Mouse (Mus musculus): Measurements from ENCODE around the gene Pcid2. TPM values are rescaled to one million over a fixed set of nuclear protein-coding genes. Genes with fewer than 3 reads are reported as not detected.
"Not testable (repeated sequence)": the region's sequence is repeated elsewhere in the genome, so short reads cannot be mapped to it uniquely, and the experiment has no call there.

Gene Pcid2
- total RNA-seq, 2 experiments from 2014 or later, result 27.8 to 30.7 TPM

DNA sequence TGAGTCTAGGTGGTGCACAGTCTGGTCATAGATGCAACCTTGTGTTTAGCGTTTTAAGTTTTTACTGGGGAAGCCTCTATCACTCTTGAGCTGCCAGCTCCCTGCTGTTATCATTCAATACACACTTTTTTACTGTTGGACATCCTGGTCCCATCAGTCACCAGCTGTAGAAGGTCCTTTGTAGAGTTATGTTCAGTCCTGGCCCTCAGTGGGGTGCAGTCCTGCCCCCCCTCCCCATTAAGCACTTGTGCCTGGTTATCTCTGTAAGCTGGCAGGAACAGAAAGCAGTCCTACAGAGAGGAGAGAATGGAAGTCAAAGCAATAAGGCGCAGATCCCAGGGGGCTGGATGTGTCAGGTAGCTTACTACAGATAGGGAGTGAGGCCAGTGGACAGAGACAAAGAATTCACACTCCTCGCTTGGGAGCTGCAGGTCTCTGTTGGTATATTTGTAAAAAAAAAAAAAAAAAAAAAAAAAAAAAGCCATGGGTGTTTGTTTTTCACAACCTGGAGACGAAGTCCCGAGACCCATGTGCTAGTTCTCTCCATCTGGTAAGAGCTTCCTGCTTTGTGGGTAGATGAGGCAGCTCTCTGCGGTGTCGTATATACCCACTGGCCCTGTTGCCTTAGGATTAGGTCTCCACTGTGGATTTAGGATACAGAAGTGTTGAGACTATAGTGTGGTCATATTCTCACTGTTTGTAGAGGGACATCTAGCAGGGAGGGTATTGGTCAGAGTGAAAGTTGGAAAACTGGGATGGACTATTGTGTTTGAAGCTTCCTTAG, 15.8 kb upstream of the Pcid2 start:
- DNase-seq (ENCODE audit: extremely low spot score in 1 of 2, low spot score in 2 of 2), result no peak
- Histone ChIP-seq H3K27ac (no peak overlapping the region), H3K4me3 (no peak overlapping the region)
- intact Hi-C loops (cut with DNase I), result no loop called here
- no peak for TF ChIP-seq CTCF (IDR thresholded peaks at IDR 0.05)

- TF ChIP-seq CTCF (IDR thresholded peaks at IDR 0.05), result no peak
- Histone ChIP-seq H3K4me3 (no peak overlapping the region), H3K27ac (no peak overlapping the region)
- intact Hi-C loops (cut with DNase I), result no loop called here
- DNase-seq (ENCODE audit: extremely low spot score in 1 of 2, low spot score in 2 of 2), result no peak
Measured at GRCm38 (mm10) chr8:13118516-13118915, 13.3 kb upstream of the Pcid2 start.

GRCm38 (mm10) chr8:13117096-13117495, 11.8 kb upstream of the Pcid2 start:
- no peak for TF ChIP-seq CTCF (IDR thresholded peaks at IDR 0.05)
- intact Hi-C loops (cut with DNase I), result no loop called here
- H3K4me3 ChIP-seq, result no peak overlapping the region
- no peak overlapping the region for H3K27ac ChIP-seq
- DNase-seq (ENCODE audit: extremely low spot score in 1 of 2, low spot score in 2 of 2), result no peak

DNA sequence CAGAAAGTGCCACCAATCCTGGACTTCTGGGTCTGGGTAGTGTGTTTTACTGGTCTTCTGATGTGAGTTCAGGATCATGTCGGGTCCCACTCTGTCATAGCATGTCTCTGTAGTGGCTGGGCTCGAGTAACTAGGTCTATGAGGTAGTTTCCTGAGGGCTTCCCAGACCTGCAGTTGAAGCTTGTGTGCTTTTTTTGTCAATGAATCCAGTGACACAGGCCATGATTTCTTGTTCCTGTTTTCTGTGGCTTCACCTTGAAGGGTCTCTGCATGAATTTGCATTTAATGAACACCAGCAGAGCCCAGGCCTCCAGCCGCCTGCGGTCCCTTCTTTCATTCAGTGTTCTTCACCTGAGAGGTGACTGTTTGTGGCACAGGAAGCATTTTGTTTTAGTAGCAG, 8.0 kb upstream of the Pcid2 start:
- Histone ChIP-seq H3K4me3 (no peak overlapping the region), H3K27ac (no peak overlapping the region)
- DNase-seq (ENCODE audit: extremely low spot score in 1 of 2, low spot score in 2 of 2), result no peak
- TF ChIP-seq CTCF (IDR thresholded peaks at IDR 0.05), result no peak
- intact Hi-C loops (cut with DNase I), result no loop called here

- Histone ChIP-seq H3K27ac (no peak overlapping the region), H3K4me3 (no peak overlapping the region)
- TF ChIP-seq CTCF (IDR thresholded peaks at IDR 0.05), result no peak
- DNase-seq (ENCODE audit: extremely low spot score in 1 of 2, low spot score in 2 of 2), result no peak
- intact Hi-C loops (cut with DNase I), result no loop called here
Measured at GRCm38 (mm10) chr8:13111917-13112316, 6.7 kb upstream of the Pcid2 start.

- H3K27ac ChIP-seq, result no peak overlapping the region
- no peak overlapping the region for H3K4me3 ChIP-seq
- intact Hi-C loops (cut with DNase I), result no loop called here
- no peak for TF ChIP-seq CTCF (IDR thresholded peaks at IDR 0.05)
- no peak for DNase-seq (ENCODE audit: extremely low spot score in 1 of 2, low spot score in 2 of 2)
Measured at GRCm38 (mm10) chr8:13109416-13109960, 4.2 kb upstream of the Pcid2 start.

- intact Hi-C loops (cut with DNase I), result no loop called here
- DNase-seq (ENCODE audit: extremely low spot score in 1 of 2, low spot score in 2 of 2), result no peak
- Histone ChIP-seq H3K4me3 (no peak overlapping the region), H3K27ac (no peak overlapping the region)
- no peak for TF ChIP-seq CTCF (IDR thresholded peaks at IDR 0.05)
Measured at GRCm38 (mm10) chr8:13108967-13109366, 3.7 kb upstream of the Pcid2 start.

DNA sequence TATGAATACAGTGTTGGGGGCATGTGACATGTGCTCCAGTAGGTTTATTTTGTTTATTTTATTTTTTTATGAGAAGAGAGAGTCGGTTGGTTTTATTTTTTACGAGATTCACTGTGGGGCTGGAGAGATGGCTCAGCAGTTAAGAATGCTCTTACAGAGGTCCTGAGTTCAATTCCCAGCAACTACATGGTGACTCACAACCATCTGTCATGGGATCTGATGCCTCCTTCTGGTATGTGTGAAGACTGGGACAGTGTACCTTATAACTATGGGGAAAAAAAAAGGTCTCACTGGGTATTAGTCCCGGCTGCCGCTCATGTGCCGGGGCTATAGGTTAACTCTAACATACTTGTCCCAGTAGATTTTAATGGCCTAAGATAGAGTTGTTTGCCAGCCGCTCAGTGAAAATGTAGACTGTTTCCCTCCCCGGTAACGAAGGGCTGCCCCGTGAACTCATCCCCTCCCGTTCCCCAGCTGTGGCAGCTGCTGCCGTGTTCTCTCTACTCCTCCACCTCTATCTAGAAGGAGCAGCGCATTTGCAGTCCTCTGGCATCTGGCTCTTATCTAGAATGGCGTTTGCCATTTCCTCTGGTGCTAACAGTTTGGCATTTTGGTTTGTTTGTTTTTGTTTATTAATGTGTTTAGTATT, 2.9 kb upstream of the Pcid2 start:
- Histone ChIP-seq H3K4me3 (no peak overlapping the region), H3K27ac (no peak overlapping the region)
- intact Hi-C loops (cut with DNase I), result no loop called here
- TF ChIP-seq CTCF (IDR thresholded peaks at IDR 0.05), result no peak
- DNase-seq (ENCODE audit: extremely low spot score in 1 of 2, low spot score in 2 of 2), result no peak

- intact Hi-C loops (cut with DNase I), result loop anchor here (1.0 to 2.0 kb wide), 3 partner anchors 78 to 209 kb away; no protein-coding TSS in a partner anchor
- Histone ChIP-seq H3K4me3 (peak overlapping the region; percentile 97), H3K27ac (peak overlapping the region; percentile 91)
- no peak for TF ChIP-seq CTCF (IDR thresholded peaks at IDR 0.05)
- DNase-seq (ENCODE audit: extremely low spot score in 1 of 2, low spot score in 2 of 2), result peak; percentile 32 to 43
Measured at GRCm38 (mm10) chr8:13105908-13106551, 771 bp upstream of the Pcid2 start.

GRCm38 (mm10) chr8:13104691-13105086, 570 bp downstream of the Pcid2 start:
- TF ChIP-seq CTCF (IDR thresholded peaks at IDR 0.05), result no peak
- DNase-seq (ENCODE audit: extremely low spot score in 1 of 2, low spot score in 2 of 2), result peak; percentile 90 to 94
- Histone ChIP-seq H3K27ac (peak overlapping the region; percentile 96), H3K4me3 (peak overlapping the region; percentile 97)
- intact Hi-C loops (cut with DNase I), result loop anchor here (1.0 to 2.0 kb wide), 3 partner anchors 76 to 208 kb away; no protein-coding TSS in a partner anchor

- intact Hi-C loops (cut with DNase I), result no loop called here
- no peak for DNase-seq (ENCODE audit: extremely low spot score in 1 of 2, low spot score in 2 of 2)
- no peak for TF ChIP-seq CTCF (IDR thresholded peaks at IDR 0.05)
- no peak overlapping the region for H3K27ac ChIP-seq
- no peak overlapping the region for H3K4me3 ChIP-seq
Measured at GRCm38 (mm10) chr8:13077542-13077941, 27.7 kb downstream of the Pcid2 start.

GRCm38 (mm10) chr8:13075579-13075978, 29.7 kb downstream of the Pcid2 start:
- H3K4me3 ChIP-seq; intact Hi-C loops (cut with DNase I); H3K27ac ChIP-seq; DNase-seq (ENCODE audit: extremely low spot score in 1 of 2, low spot score in 2 of 2): not testable (repeated sequence)

All from left cerebral cortex, adult 2 months (tissue).